Mouse (Mus musculus): Measurements from ENCODE around the gene Pik3r1. TPM values are rescaled to one million over a fixed set of nuclear protein-coding genes. Genes with fewer than 3 reads are reported as not detected.

Pik3r1 gene
- polyA plus RNA-seq, 1 experiment, result 4.2 TPM

DNA sequence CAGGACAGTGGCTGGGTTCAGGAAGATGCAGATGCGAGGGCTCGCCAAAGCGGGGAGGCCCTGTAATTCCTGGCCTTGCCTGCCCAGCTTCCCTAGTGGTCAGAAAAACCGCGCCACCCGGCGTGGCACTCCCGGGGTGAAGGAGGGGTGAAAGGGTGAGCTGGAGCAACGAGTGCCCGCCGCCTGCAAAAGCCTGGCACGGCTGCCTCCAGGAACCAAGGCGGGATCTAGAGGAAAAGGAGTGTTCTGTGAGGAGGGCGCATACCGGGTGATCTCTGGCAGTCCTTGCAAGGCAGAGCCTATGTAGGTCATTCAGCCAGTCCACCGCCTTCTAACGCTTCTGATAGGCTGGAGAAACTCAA lies 594 bp upstream of the Pik3r1 start:
- TF ChIP-seq FLI1 (IDR thresholded peaks at IDR 0.05; ENCODE audit: low read length), result no peak
- no peak for TF ChIP-seq GATA1 (IDR thresholded peaks at IDR 0.05; ENCODE audit: borderline replicate concordance, low read length)
- Histone ChIP-seq H3K27me3 (replicated peaks) (no peaks in the 10 kb centered on the region), H3K9me3 (no peaks in the 10 kb centered on the region), H3K36me3 (replicated peaks; ENCODE audit: low read length) (peaks cover 12% of the 10 kb centered on the region), H3K4me3 (replicated peaks) (peak overlapping the region; percentile 99), H3K4me1 (peaks cover 38% of the 10 kb centered on the region)

DNA sequence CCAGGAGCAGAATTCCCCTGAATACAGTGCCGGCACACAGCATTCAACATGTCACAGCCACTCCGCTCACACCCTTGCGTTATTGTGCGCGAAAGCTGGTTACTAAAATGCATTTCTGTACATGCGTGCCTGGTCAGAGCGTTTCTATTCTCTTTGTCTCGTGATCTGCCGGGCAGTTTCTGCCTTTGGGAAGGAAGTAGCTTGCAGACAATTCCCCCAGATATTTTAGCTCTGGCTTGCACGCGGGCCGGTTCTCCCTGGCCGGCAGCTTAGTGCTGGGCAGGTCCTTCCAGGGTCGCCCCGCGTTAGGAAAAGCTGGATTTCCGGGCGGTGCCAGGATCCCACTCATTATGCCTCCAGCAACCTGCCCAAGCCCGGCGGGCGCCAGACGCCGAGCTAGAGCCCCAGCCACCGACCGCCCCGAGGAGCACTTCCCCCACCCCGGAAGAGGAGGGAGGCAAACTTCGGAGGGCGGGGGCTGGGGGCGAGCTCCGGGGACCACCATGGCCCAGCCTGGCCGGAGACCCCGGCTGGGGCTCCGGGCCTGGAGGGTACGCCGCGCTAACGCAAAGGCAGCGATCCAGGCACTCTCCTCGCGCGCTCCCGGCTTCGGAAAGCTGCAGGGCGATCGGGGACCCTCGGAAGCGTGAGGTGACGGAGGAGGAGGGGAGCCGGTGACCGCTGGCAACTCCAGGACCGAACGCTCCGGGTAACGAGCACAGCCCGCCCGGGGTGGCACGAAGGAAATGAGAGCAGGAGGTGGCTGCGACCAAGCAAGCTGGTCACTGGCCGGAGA lies 806 bp downstream of the Pik3r1 start:
- no peak for TF ChIP-seq FLI1 (IDR thresholded peaks at IDR 0.05; ENCODE audit: low read length)
- no peak for TF ChIP-seq GATA1 (IDR thresholded peaks at IDR 0.05; ENCODE audit: borderline replicate concordance, low read length)
- Histone ChIP-seq H3K9me3 (no peaks in the 10 kb centered on the region), H3K36me3 (replicated peaks; ENCODE audit: low read length) (peaks cover 22% of the 10 kb centered on the region), H3K4me3 (replicated peaks) (peak overlapping the region; percentile 99), H3K27me3 (replicated peaks) (no peaks in the 10 kb centered on the region), H3K4me1 (peaks cover 51% of the 10 kb centered on the region)

DNA sequence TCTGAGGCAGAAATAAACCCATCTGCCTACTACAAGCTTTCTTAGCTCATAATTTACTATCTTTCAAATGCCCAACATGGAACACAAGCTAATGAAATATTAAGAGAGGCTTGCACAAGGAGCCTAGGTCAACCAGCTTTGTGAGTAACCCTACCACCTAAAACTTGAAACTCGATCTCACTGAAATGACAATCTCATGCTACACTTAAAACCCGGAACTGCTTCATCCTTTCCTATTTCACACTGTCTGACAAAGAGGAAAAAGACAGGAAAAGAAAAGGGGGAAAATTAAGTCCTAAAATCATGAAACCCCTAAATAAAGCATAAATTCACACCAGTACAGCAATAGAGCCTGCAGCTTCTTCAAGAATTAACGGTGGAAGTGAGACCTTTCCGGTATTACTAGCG lies 1.4 kb downstream of the Pik3r1 start:
- Histone ChIP-seq H3K4me1 (peaks cover 57% of the 10 kb centered on the region), H3K4me3 (replicated peaks) (peak overlapping the region; percentile 99), H3K27me3 (replicated peaks) (no peaks in the 10 kb centered on the region), H3K36me3 (replicated peaks; ENCODE audit: low read length) (peaks cover 24% of the 10 kb centered on the region), H3K9me3 (no peaks in the 10 kb centered on the region)
- TF ChIP-seq FLI1 (IDR thresholded peaks at IDR 0.05; ENCODE audit: low read length), result no peak
- no peak for TF ChIP-seq GATA1 (IDR thresholded peaks at IDR 0.05; ENCODE audit: borderline replicate concordance, low read length)

DNA sequence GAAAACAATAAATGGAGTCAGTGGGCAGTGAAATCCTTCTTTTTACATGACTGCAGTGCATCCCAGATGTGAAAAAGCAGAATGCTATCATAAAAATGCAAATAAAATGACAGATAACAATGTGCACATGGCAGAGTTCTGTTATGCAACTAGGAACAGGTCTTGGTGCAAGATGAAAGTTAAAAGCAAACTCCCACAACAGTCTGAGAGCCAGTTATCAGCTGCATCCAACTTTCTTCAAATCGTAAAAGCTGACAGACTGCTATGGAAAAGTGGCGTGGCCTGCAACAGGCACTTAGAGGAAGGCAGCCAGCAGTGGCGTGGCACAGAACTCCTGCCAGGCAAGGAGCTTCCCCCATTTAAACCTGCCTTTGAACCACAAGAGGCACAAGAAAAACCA lies 2.0 kb downstream of the Pik3r1 start:
- Histone ChIP-seq H3K27me3 (replicated peaks) (no peaks in the 10 kb centered on the region), H3K4me1 (peaks cover 62% of the 10 kb centered on the region), H3K4me3 (replicated peaks) (peak overlapping the region; percentile 99), H3K36me3 (replicated peaks; ENCODE audit: low read length) (peaks cover 30% of the 10 kb centered on the region), H3K9me3 (no peaks in the 10 kb centered on the region)
- TF ChIP-seq FLI1 (IDR thresholded peaks at IDR 0.05; ENCODE audit: low read length) (no peak), GATA1 (IDR thresholded peaks at IDR 0.05; ENCODE audit: borderline replicate concordance, low read length) (no peak)

DNA sequence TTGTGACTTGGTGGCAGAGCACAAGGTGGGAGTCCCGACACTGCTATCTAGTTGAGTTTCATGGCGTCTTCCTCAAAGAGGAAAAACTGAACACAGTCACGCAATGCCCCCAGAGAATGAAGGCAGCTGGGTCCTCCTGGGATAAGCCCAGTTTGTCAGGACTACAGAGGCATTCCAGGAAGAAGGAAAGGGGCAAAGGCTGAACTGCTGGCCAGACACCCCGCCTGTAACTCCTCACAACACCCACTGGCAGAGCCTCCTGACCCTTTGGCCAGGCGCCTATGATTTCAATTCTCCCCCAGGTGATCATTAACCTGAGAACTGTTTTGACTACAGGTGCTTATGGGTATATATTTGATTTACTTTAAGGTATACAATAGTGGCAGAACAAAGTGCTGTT lies 3.9 kb downstream of the Pik3r1 start:
- no peaks in the 10 kb centered on the region for H3K9me3 ChIP-seq
- peaks cover 75% of the 10 kb centered on the region for H3K4me1 ChIP-seq
- H3K36me3 ChIP-seq (replicated peaks; ENCODE audit: low read length), result peaks cover 38% of the 10 kb centered on the region
- H3K4me3 ChIP-seq (replicated peaks), result peak overlapping the region; percentile 7
- TF ChIP-seq FLI1 (IDR thresholded peaks at IDR 0.05; ENCODE audit: low read length) (no peak), GATA1 (IDR thresholded peaks at IDR 0.05; ENCODE audit: borderline replicate concordance, low read length) (no peak)
- H3K27me3 ChIP-seq (replicated peaks), result no peaks in the 10 kb centered on the region

DNA sequence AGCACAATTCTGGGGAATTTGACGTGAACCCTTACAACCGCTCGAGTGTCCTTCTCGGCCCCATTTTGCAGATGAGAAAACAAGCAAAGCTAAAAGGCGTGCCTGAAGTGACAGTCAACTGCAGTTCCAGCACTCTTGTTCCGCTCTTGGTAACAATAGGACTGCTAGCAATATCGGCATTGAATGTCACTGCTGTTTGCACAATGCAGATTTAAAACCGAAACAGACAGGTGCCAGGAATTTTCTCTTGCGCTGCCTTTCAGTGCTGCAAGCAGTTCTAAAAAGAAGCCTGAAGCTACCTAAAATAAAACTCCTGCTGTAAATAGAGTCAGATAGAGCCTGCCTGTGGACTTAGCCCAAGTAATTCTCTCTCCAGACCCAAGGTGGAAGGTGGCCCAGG lies 4.3 kb downstream of the Pik3r1 start:
- Histone ChIP-seq H3K36me3 (replicated peaks; ENCODE audit: low read length) (peaks cover 42% of the 10 kb centered on the region), H3K4me1 (peaks cover 75% of the 10 kb centered on the region), H3K4me3 (replicated peaks) (peak overlapping the region; percentile 36), H3K27me3 (replicated peaks) (no peaks in the 10 kb centered on the region), H3K9me3 (no peaks in the 10 kb centered on the region)
- TF ChIP-seq FLI1 (IDR thresholded peaks at IDR 0.05; ENCODE audit: low read length) (no peak), GATA1 (IDR thresholded peaks at IDR 0.05; ENCODE audit: borderline replicate concordance, low read length) (no peak)

DNA sequence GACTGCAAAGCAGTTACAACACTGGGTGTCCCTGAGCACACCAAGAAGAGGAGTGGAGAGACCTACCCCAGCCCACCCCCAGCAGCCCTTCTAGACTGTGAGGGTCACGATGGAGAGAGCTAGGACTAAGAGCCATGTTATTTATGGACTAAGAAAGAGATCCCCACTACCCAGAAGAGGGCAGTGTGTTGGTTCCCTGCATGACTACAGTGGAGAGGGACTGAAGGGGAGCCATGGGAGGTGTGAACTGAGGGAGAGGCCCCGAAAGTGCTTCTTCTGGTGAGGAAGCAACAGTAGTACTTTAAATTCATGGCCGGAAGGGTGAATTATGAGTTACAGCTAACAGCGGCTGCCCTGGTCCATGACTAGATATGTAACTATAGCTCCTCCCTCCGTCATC lies 4.9 kb downstream of the Pik3r1 start:
- TF ChIP-seq GATA1 (IDR thresholded peaks at IDR 0.05; ENCODE audit: borderline replicate concordance, low read length), result no peak
- no peak for TF ChIP-seq FLI1 (IDR thresholded peaks at IDR 0.05; ENCODE audit: low read length)
- peak overlapping the region; percentile 9 for H3K4me3 ChIP-seq (replicated peaks)
- H3K27me3 ChIP-seq (replicated peaks), result no peaks in the 10 kb centered on the region
- H3K4me1 ChIP-seq, result peaks cover 78% of the 10 kb centered on the region
- H3K9me3 ChIP-seq, result no peaks in the 10 kb centered on the region
- peaks cover 47% of the 10 kb centered on the region for H3K36me3 ChIP-seq (replicated peaks; ENCODE audit: low read length)

DNA sequence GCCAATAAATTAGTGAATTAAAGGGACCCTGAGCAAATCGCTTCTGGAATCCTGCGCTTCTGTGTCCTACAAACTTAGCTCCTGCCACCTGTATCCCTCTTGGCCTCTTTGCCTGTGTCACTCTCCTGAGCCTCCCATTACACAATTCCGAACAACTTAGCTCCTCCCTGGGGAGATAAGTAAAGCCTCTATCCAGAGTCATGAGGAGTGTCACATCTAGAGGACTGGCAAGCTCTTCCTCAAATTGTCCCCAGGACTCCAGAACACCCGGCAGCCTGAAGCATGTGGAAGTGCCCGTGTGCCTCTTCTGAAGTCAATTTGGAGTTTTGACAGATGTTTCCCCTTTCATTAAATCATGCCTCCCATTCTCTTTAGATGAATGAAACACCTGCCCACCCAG lies 6.4 kb downstream of the Pik3r1 start:
- Histone ChIP-seq H3K9me3 (no peaks in the 10 kb centered on the region), H3K4me1 (peaks cover 91% of the 10 kb centered on the region), H3K27me3 (replicated peaks) (no peaks in the 10 kb centered on the region), H3K36me3 (replicated peaks; ENCODE audit: low read length) (peaks cover 62% of the 10 kb centered on the region), H3K4me3 (replicated peaks) (no peak overlapping the region)
- no peak for TF ChIP-seq FLI1 (IDR thresholded peaks at IDR 0.05; ENCODE audit: low read length)
- TF ChIP-seq GATA1 (IDR thresholded peaks at IDR 0.05; ENCODE audit: borderline replicate concordance, low read length), result no peak

DNA sequence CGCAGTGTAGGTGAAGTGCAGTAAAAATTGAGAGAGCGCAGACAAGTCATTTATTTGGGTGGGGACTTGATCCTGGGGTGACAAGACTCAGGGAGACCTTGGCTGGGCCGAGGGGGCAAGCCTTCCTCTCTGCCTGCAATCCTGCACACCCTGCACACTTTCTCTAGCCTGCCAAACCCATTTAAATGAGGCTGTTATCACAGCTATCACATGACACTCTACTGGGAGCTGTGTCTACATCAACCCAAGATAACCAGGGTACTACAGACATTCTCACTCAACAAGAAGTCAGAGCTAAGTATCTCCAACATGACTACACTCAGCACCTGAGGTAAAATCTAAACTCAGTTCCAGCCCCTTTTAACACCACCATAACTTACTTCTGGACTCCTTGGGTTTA lies 7.1 kb downstream of the Pik3r1 start:
- Histone ChIP-seq H3K27me3 (replicated peaks) (no peaks in the 10 kb centered on the region), H3K9me3 (no peaks in the 10 kb centered on the region), H3K4me1 (peaks cover 91% of the 10 kb centered on the region), H3K4me3 (replicated peaks) (peak overlapping the region; percentile 75), H3K36me3 (replicated peaks; ENCODE audit: low read length) (peaks cover 69% of the 10 kb centered on the region)
- no peak for TF ChIP-seq FLI1 (IDR thresholded peaks at IDR 0.05; ENCODE audit: low read length)

DNA sequence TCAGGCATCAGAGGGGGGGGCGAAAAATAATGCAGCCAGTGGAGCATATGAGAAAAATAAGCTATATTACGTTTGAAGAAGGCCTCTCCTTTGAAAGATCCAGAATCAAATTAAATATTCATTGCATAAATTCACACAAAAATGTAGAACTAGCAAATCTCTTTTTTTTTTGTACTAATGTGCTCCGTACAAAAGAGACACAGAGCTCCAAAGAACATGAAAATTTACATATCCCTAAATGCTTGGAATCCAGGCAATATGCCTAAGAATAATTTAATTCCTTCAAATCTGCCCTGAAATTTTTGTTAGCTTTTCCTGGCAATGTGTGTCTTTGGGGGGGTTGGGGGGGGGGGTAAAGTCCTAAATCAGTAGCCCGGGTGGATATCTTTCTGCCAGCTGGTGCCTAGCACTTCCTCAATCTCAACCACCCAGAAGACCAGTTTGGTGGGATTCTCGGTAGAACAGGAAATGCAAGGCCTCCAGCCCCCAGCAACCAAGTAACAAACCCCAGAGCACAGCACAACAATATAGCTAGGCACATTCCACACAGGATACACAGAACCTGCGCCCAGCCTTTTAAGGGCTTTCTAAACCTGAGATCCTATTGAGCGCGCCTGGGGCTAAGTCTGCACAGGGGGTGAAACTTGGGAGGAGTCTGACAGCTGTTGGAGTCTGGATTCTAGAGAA lies 7.9 kb downstream of the Pik3r1 start:
- peak overlapping the region; percentile 5 for H3K4me3 ChIP-seq (replicated peaks)
- no peaks in the 10 kb centered on the region for H3K27me3 ChIP-seq (replicated peaks)
- peaks cover 72% of the 10 kb centered on the region for H3K36me3 ChIP-seq (replicated peaks; ENCODE audit: low read length)
- TF ChIP-seq GATA1 (IDR thresholded peaks at IDR 0.05; ENCODE audit: borderline replicate concordance, low read length), result no peak
- TF ChIP-seq FLI1 (IDR thresholded peaks at IDR 0.05; ENCODE audit: low read length), result no peak
- H3K9me3 ChIP-seq, result no peaks in the 10 kb centered on the region
- H3K4me1 ChIP-seq, result peaks cover 86% of the 10 kb centered on the region

All from megakaryocyte, embryonic 14.5 days (primary cell).